Mouse (Mus musculus) neural tube, embryonic 11.5 days (tissue): ENCODE data around the gene Utp4. TPM values are rescaled to one million over a fixed set of nuclear protein-coding genes. Genes with fewer than 3 reads are reported as not detected.
"Not testable (repeated sequence)": the region's sequence is repeated elsewhere in the genome, so short reads cannot be mapped to it uniquely, and the experiment has no call there.

ENCODE experiments used
- ATAC-seq: fragments of 200-750 bp; cut with Nextera tagmentation; 2 replicates; pipeline ENCODE4 v1.8.0; 2017; ENCODE audit warnings: moderate number of reproducible peaks, mild to moderate bottlenecking, moderate TSS enrichment, moderate library complexity; ENCODE audit not compliant: insufficient read depth, low FRiP score, low TSS enrichment
- DNase-seq: peaks from one replicate; pipeline ENCODE4 v3.0.0-alpha.2; 2015; ENCODE audit warnings: low spot score
- H3K27ac ChIP-seq: fragments of 300-500 bp; sonication (generic); 2 replicates; pipeline ENCODE4 v1.5.1; 2014; ENCODE audit warnings: low read depth, mild to moderate bottlenecking, low read length
- H3K27me3 ChIP-seq: fragments of 300-500 bp; sonication (generic); 2 replicates; pipeline ENCODE4 v1.6.1; 2014; ENCODE audit warnings: mild to moderate bottlenecking, low read length, mixed read lengths; ENCODE audit not compliant: control insufficient read depth, insufficient read depth
- H3K36me3 ChIP-seq: fragments of 300-500 bp; sonication (generic); 2 replicates; pipeline ENCODE4 v1.6.1; 2014; ENCODE audit warnings: mild to moderate bottlenecking, low read length, moderate library complexity, mixed read lengths; ENCODE audit not compliant: control insufficient read depth, insufficient read depth
- H3K4me1 ChIP-seq: fragments of 300-500 bp; sonication (generic); 2 replicates; pipeline ENCODE4 v1.6.1; 2014; ENCODE audit warnings: low read length, mixed read lengths; ENCODE audit not compliant: control insufficient read depth, insufficient read depth
- H3K4me2 ChIP-seq: fragments of 300-500 bp; sonication (generic); 2 replicates; pipeline ENCODE4 v1.6.1; 2014; ENCODE audit warnings: low read depth, mild to moderate bottlenecking, moderate library complexity
- H3K4me3 ChIP-seq: fragments of 300-500 bp; sonication (generic); 2 replicates; pipeline ENCODE4 v1.5.1; 2014; ENCODE audit warnings: low read depth, low read length
- H3K9ac ChIP-seq: fragments of 300-500 bp; sonication (generic); 2 replicates; pipeline ENCODE4 v1.6.1; 2014; ENCODE audit warnings: mild to moderate bottlenecking, low read length
- H3K9me3 ChIP-seq: fragments of 300-500 bp; sonication (generic); 2 replicates; pipeline ENCODE4 v1.6.1; 2016; ENCODE audit warnings: low read length; ENCODE audit not compliant: control insufficient read depth
- WGBS: fragments of 180-500 bp; shearing (Covaris S2); extraction: QIAGEN DNeasy Blood & Tissue Kit; methylation state at CpG from one replicate; pipeline ENCODE4 v1.1.7; 2014; 5-methylcytosine and 5-hydroxymethylcytosine counted together
- polyA plus RNA-seq: library from polyadenylated mRNA; unstranded; fragments of >200 nt; fragmentation: Nextera tagmentation; extraction: Ambion mirVana; gene quantifications from 2 replicates; pipeline ENCODE4 v1.2.1, GENCODE M21; 2014

Gene Utp4
- polyA plus RNA-seq, 1 experiment from 2014 or later = 80.0 TPM

DNA sequence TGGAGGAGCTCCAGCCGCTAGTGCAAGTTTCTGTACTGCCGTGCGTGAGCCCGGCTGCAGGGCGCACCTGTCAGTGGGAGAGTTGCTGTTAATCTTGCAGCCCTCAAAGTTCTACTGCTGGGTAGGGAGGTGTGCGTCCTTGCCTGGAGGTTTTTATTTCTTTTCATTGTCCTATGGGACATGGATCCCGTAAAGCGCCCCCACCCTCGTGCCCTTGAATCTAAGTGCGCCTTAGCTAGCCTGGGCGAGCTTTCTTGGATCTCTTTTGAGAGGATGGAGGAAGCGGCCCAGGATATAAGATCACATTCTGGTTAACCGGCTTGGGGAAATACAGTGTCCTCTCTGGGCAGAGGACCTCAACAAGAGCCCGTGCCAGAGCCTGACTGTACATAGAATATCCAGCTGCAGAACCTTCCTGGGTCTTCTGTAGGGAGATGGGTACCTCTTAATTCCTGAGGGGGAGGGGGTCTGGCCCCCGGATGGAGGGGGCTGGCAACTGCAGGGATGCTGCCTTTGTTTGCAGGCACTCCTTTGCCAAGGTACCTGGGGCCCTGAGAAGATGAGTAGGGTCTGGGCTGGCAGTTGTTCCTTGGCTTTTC, 22.0 kb upstream of the Utp4 start:
- Histone ChIP-seq H3K36me3 (no peaks in the 10 kb centered on the region), H3K9ac (peak overlapping the region; percentile 45; the same call in 1 of the 2 replicates), H3K27me3 (peaks cover 37% of the 10 kb centered on the region), H3K9me3 (no peaks in the 10 kb centered on the region), H3K4me1 (peaks cover 11% of the 10 kb centered on the region), H3K4me3 (peak overlapping the region; percentile 43), H3K27ac (no peak overlapping the region), H3K4me2 (peak overlapping the region; percentile 85)
- WGBS = under 1% methylated on average over 15 of the region's 15 CpGs
- ATAC-seq (peak; percentile 42), DNase-seq (peak; percentile 36)

DNA sequence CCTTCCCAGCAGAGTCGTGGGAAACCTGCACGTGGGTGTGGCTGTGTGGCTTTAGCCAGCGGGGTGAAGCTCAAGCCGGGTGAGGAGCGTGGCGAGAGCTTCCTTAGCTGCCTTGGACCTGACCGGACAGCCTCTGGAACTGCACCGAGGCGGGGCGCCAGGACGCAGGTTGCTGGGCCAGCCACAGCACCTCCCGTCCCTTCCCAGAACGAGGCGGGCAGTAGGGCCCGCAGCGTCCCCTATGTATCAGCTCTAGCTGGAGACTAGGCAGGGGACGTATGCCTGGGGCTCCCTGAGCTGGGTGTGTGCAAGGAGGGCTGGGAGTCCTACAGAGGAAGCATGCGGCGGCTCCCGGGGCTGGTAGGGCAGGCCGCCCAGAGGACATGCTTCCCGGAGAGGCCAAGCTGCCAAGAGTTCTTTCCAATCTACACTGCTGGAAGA, 21.5 kb upstream of the Utp4 start:
- DNase-seq (peak; percentile 69), ATAC-seq (peak; percentile 70; the same call in 1 of the 2 replicates)
- WGBS = under 1% methylated on average over 22 of the region's 22 CpGs
- Histone ChIP-seq H3K27me3 (peaks cover 37% of the 10 kb centered on the region), H3K9ac (peak overlapping the region; percentile 45), H3K4me2 (peak overlapping the region; percentile 85), H3K4me1 (peaks cover 11% of the 10 kb centered on the region), H3K36me3 (no peaks in the 10 kb centered on the region), H3K27ac (no peak overlapping the region), H3K4me3 (peak overlapping the region; percentile 43), H3K9me3 (no peaks in the 10 kb centered on the region)

DNA sequence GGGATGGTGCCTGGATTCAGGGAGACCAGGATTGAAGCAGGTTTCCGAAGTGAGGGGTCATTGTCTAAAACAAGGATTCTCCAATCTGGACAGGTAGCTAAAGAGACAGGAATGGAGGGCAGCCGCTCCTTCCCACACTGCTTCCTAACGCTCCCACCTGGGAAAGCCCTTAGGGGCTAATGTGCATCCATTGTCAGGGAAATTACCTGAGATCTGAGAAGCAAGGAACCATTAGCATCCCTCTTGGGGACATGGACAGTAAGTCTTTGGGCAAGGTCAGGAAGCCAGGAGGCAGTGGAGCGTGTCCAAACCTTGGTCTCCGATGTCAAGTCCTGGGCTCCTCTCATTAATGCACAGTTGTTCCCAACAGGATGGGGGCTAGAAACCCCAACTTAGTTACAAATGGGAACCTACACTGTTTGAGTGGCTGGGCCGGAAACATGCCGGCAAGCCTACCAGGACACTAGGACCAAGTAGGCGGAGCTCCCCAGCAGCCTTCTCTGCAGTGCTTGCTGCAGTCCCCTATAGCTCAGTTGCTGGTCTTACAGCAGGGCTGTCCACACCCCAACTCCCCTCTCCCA, 20.9 kb upstream of the Utp4 start:
- H3K36me3 ChIP-seq = no peaks in the 10 kb centered on the region
- ATAC-seq (no peak), DNase-seq (no peak)
- H3K4me3 ChIP-seq = peak overlapping the region; percentile 43; the same call in 1 of the 2 replicates
- peaks cover 11% of the 10 kb centered on the region for H3K4me1 ChIP-seq
- no peak overlapping the region for H3K27ac ChIP-seq
- WGBS = 8% methylated on average over 8 of the region's 8 CpGs
- no peaks in the 10 kb centered on the region for H3K9me3 ChIP-seq
- H3K27me3 ChIP-seq = peaks cover 37% of the 10 kb centered on the region
- peak overlapping the region; percentile 45 for H3K9ac ChIP-seq
- peak overlapping the region; percentile 85 for H3K4me2 ChIP-seq

DNA sequence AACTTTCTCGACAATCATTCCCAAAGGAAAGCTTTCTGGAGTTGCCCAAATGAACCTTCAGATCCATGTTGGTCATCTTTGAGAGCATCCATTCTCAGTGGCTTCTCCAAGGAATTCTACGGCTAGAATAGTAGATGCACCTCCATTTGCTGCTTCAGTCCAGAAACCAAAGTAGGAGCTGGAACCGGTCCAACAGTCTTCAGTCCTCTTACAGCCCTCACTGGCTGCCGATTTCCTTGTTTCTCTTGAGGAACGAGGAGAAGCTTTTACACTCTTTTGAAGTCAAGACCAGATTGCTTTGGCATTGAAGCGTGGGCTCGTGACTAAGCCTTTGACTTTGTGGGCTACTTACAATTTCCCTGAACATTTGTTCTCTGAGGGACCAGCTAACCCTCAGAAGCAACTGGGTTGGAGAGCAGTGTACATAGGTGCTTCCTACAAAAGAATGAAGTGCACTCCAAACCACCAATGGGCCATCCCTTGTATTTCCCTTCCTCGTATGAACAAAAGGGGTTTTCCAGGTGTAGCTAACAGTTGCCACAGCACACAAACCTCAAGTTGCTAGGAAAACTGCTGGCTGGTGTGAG, 13.2 kb upstream of the Utp4 start:
- Histone ChIP-seq H3K4me2 (no peak overlapping the region), H3K9ac (no peak overlapping the region), H3K9me3 (no peaks in the 10 kb centered on the region), H3K27ac (no peak overlapping the region), H3K27me3 (no peaks in the 10 kb centered on the region), H3K4me1 (no peaks in the 10 kb centered on the region), H3K36me3 (peaks cover 17% of the 10 kb centered on the region), H3K4me3 (no peak overlapping the region)
- 94% methylated on average over 8 of the region's 8 CpGs for WGBS
- ATAC-seq = no peak
- DNase-seq = no peak

DNA sequence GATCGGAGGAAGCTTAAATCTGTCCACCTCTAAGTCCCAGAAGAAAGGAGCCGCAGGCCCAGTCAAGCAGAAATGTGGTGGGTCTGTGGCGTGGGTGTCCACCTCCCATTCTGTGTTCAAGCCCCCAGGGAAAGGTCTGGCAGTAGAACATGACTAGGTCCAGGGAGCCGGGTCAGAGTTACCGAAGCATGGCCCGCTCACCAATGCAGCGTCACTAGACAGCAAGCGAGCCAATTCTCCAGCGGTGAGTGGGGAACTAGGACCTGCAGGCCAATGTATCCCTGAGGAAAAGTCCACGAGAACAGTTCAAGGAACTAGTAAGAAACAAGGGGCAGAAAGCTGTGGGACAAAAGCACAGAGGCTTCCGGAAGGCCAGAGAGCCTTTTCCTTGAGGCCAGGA, 9.3 kb upstream of the Utp4 start:
- not testable (repeated sequence) for DNase-seq, H3K9ac ChIP-seq, H3K4me3 ChIP-seq, ATAC-seq, H3K27me3 ChIP-seq, H3K4me1 ChIP-seq, H3K9me3 ChIP-seq, H3K4me2 ChIP-seq, H3K27ac ChIP-seq
- 95% methylated on average over 11 of the region's 11 CpGs for WGBS
- H3K36me3 ChIP-seq = peaks cover 16% of the 10 kb centered on the region

DNA sequence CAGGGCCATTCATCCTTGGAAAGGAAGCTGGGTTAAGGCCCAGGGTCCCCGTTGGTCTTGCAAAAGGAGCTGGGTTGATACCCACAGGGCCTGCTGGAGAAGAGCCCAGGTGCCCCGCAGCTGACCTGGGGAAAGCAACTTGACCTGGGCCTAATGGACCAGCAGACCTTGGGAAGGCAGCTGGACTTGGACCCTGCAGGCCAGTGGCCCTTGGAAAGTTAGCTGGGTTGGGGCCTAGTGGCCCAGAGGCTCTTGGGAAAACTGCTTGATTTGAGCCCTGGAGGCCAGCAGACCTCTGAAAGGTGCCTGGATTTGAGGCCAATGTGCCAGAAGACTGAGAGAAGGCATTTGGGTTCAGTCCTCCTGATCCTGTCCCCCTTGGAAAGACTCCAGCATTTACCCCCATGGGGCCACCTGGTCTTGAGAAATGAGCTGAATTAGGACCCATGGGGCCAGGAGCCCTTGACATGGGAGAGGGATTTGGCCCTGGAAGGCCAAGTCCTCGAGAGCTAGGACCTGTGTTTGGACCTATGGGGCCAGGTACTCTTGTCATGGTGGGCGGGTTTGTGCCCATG, 8.5 kb upstream of the Utp4 start:
- ATAC-seq, DNase-seq, H3K4me2 ChIP-seq, H3K4me1 ChIP-seq, H3K4me3 ChIP-seq, H3K9ac ChIP-seq, H3K9me3 ChIP-seq, H3K27me3 ChIP-seq, H3K27ac ChIP-seq: not testable (repeated sequence)
- peaks cover 16% of the 10 kb centered on the region for H3K36me3 ChIP-seq
- WGBS = 96% methylated on average over 4 of the region's 4 CpGs

DNA sequence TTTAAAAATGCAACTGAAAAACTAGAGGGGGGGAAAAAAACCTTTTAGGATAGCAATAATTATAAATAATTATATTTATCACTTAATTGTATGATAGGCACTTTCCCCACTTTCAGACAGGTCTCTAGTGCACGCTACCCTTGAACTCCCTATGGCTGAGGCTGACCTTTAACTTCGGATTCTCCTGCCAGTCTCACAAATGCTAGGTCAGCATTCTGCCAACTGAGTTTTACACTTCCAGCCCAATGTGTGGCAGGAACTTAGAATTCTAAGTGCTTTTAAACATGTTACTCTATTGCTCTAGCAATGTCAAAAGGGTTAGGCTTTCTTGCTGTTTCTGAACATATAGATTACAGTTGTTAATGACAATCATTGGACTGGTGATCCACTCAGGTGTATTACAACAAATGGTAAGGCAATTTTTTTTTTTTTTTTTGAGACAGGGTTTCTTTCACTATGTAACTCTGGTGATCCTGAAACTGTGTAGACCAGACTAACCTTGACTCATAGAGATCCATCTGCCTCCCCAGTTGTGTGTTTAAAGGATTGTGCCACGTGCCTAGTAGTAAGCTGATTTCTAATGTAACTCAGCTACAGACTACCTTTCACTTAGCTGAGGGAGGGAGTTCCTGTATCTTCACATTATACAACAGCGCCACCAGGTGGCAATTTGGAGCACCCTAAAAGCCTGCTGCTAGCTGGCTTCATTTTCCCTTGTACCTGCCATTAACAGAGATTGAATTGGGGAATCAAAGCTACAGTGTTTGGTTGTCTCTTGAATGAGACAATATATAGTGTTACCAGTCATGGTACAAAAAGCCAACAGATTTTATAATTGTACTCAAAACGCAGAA, 5.9 kb upstream of the Utp4 start:
- Histone ChIP-seq H3K27me3 (no peaks in the 10 kb centered on the region), H3K4me2 (no peak overlapping the region), H3K4me1 (0 out of 2 replicates have a peak, but pooled peaks cover 5% of the 10 kb centered on the region), H3K36me3 (peaks cover 6% of the 10 kb centered on the region), H3K4me3 (no peak overlapping the region), H3K9ac (no peak overlapping the region), H3K27ac (no peak overlapping the region), H3K9me3 (no peaks in the 10 kb centered on the region)
- DNase-seq = peak; percentile 79
- ATAC-seq = no peak
- WGBS = 52% methylated on average over 5 of the region's 5 CpGs

DNA sequence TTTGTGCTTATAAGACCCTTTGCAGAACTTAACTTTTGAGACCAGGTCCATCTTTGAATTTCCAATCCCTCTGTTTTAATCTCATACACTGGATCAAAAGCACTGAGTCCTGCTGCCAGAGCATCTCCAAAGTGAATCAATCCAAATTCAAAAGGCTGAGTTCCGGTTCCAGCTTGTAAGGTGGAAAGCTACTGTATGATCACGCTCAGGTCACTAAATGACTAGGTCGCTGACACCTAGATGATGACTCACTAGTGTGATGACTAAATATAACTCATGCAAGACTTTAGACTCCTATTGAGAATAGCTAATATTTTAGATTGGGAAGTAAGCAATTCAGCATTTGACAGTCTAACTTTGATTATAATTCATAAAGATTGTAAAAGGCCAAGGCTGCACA, 4.6 kb upstream of the Utp4 start:
- H3K4me3 ChIP-seq = no peak overlapping the region
- H3K9ac ChIP-seq = no peak overlapping the region
- H3K36me3 ChIP-seq = peaks cover 4% of the 10 kb centered on the region
- 91% methylated on average over 3 of the region's 3 CpGs for WGBS
- ATAC-seq = no peak
- H3K27me3 ChIP-seq = no peaks in the 10 kb centered on the region
- no peak overlapping the region for H3K27ac ChIP-seq
- 0 out of 2 replicates have a peak, but pooled peaks cover 5% of the 10 kb centered on the region for H3K4me1 ChIP-seq
- no peak for DNase-seq
- no peaks in the 10 kb centered on the region for H3K9me3 ChIP-seq
- H3K4me2 ChIP-seq = no peak overlapping the region
